Mouse (Mus musculus): Measurements from ENCODE around the gene Arhgap11a.

Arhgap11a gene

DNA sequence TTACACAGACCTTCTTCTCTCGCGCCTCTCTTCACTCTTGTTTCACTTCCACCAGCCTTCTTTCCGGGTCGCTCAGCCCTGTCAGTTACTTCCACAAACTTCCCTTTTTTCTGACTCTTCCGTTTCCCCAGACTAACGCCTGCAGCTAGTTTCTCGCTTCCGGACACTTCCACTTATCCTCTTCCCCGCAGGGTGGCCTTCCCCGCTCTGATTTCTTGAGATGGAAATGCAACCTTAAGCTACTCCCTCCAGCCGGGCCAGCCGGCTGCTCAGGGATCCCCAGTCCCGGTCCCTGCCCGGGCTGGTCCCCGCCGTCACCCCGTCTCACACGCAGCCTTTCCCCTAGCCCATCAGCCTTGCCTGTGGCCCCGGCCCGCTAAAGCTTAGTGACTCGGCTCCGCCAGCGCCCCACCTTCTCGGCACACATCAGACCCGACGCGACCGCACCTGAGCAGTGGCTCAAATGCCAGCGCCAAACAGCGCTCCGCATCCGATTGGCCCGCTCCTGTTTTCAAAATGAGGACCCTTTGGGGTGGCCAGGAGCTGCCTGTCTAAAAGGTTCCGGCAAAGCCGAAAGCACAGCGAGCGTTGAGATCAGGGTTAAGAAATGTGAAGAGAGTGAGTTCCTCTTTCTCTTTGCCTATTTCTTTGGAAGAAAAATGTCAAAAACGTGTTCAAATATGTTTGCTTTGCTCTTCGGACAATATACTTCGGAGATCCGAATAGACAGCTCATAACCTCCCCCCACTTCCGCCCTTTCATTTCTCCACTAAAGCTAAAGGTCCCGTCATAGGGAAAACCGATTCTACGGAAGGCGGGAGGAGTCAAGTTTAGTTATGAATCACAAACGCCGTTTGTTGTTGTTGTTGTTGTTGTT, at the start of gene Arhgap11a:
TSS of gene Arhgap11a (minus strand) at position 417 of the 877 bp plus-strand sequence.
- DNase-seq (ENCODE audit: low spot score in 2 of 2), result peak; percentile 81 to 86

DNA sequence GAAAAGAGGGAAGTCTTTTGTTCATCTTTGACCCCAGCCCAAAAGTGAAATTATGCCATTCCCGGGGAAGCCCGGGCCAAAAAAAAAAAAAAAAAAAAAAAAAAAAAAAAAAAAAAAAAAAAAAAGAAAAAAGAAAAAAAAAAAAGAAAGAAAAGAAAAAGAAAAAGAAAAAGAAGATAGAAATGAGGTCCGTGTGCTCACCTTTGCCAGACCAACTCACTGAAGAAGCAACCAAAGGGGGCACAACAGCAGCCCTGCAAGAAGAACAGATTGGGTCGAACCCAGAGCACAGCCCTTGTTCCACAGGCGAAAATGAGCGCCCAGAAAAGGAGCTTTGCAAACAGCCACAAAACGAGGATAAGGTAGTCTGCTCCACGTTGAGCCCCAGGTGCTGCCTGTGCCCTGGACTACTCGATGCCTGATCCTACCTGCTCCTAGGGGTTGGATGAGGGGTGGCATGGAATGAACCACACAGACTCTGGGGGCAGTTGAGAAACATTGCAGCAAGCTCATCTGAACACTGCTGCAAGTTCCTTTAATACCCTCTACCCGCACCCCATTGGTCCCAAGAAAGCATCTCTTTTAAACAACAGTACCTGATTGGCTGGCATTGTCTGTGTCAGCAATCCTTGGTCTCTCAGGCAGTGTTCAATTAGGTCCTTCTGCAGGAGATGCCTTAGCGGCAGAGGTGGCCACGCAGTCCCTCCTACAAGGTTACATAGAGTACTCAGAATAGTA, 45.1 kb upstream of the Arhgap11a start:
- DNase-seq (ENCODE audit: low spot score in 2 of 2), result no peak

DNA sequence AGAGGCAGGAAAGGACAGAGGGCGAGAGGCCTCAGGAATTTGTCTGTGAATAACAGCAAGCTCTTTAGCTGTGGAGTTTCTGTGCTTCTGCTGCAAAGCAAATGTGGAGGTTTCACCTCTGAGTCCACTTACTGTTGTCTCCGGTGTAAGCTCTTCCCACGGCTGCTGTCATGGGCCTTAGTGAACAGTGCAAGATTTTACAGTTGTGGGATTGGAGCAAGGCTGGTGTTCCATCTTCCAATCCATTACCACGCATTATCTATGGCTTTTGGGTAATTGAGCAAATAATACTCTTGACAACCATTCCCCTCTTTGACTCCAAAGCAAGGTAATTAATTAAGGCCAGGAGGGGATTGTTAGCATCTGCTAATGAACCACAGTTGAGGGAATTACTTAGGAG, 38.7 kb upstream of the Arhgap11a start:
- no peak for DNase-seq (ENCODE audit: low spot score in 2 of 2)

DNA sequence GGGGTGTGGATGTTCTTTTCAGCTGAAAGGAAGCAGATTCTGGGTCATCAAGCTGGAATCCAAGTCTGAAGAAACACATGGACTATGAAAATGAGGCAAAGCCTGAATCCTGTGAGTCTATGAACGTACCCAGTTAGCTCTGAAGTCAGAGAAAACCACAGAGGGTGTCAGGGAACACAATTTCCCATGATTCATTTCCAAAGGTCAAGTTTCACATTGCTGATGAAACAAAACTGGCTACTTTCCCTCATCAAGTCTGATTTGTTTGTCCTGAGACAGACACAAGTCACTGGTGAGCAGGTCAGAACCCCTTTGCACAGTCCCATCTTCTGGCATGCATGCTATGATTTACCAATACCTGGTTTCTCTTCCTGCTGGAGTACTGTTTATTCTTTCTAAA, 37.6 kb upstream of the Arhgap11a start:
- DNase-seq (ENCODE audit: low spot score in 2 of 2), result no peak

DNA sequence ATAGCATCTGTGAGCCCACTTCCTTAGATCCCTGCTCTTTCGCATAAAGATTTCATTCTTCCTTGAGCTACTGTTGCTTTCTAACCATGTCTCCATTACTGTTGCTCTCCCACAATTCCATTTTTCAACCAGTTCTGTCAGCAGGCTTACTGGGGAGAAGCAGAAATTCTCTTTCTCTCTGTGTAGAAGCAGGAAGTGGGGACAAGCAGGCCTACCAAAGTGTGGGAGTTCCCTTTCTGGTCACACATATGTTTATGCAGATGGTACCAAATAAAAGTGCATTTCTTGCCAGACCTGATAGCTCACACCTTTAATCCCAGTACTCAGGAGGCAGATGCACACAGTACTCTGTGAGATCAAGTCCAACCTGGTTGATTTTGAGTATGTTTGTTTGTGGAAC, 21.7 kb upstream of the Arhgap11a start:
- no peak for DNase-seq (ENCODE audit: low spot score in 2 of 2)

DNA sequence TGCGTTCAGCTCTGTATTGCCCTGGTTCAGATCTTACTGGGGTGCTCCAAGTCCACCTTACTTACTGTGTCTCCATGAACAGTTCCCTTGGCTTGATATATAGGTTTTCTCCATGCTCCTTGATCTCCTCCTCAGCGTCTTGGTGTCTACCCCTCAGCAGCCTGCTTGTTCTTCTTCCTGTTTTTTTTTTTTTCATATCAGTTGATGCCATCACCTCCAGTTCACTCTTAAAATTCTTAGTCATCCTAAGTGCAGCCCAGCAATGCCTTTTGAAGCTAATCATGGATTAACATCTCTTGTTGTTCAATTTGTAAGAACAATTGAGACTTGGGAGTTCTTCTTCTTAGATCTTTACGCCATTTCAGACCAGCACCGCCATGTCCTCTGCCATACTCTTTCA, 19.9 kb upstream of the Arhgap11a start:
- no peak for DNase-seq (ENCODE audit: low spot score in 2 of 2)

DNA sequence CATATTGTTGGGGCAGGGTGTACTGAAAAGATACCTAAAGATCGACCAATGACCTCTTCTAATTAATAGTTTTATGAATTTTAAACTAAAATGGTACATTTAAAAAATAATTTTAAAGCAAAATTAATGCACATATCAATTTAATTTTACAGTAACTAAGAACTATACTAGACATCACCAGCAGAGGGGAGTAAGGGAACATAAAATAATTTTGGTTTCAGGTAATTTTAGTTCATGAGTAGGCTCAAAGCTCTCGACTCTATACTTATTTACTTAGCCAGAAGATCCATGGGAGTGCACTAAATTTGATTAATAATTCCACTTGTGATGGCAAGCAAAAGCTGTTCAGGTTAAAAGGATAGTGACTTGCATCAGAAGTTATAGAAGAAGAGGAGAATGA, 17.7 kb upstream of the Arhgap11a start:
- no peak for DNase-seq (ENCODE audit: low spot score in 2 of 2)

DNA sequence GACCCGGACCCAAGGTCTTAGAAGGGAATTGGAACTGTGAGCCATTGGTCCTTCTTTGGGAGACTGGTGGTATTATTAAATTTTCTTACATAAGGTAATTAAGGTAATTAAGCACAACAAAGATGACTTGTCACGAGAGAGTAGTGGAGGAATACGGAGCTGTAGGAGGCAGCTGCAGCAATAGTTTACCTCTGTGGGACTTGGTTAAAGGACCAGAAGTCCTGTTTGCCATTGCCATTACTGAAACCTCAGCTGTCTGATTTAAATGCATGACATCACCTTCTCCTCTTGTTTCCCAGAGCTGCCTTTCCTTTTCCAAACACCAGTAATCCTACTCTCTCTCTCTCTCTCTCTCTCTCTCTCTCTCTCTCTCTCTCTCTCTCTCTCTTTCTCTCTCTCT, 680 bp upstream of the Arhgap11a start:
- no peak for DNase-seq (ENCODE audit: low spot score in 2 of 2)

DNA sequence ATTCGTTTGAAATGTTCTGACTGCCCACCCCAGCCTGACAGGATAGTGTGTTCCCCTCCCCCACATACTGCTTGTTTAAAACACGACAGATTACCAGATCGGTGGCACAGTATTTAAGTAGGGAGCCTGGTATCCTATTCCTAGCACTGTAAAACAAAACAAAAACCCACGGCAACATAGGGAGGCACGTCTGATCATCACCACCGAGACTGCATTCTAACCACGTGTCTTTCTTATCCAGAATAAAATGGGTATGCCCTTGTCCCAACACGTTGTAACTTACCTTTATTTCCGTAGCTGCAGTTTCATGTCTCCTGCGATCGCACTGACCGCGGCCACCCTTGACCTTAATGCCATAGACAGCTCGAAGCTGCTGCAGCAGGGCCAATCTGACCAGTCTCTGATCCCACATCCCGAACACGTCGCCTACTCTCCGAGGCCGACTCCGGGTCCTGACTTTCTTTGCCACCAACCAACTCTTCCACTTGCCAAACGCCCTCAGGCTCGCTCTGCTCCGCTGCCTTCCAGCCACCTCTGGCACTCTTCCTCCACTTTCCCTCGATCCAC, 700 bp downstream of the Arhgap11a start:
- DNase-seq (ENCODE audit: low spot score in 2 of 2), result no peak

DNA sequence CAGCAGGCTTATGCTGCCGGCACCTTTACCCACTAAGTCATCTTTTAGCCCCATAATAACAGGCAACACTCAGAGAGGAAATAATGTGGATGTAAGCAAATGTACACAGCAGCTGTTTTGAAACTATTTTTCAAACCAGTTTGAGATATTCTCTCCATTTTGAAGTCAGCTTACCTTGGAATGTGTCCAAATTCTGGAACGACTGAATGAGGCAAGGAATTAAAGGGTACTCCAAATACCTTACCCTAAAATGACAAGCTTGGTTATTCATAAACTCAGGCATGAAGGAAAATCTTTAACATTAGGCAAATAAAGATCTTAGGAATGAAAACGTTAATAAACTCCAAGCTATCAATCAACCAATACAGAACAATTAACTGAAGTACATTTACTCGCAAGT, 3.4 kb downstream of the Arhgap11a start:
- no peak for DNase-seq (ENCODE audit: low spot score in 2 of 2)

DNA sequence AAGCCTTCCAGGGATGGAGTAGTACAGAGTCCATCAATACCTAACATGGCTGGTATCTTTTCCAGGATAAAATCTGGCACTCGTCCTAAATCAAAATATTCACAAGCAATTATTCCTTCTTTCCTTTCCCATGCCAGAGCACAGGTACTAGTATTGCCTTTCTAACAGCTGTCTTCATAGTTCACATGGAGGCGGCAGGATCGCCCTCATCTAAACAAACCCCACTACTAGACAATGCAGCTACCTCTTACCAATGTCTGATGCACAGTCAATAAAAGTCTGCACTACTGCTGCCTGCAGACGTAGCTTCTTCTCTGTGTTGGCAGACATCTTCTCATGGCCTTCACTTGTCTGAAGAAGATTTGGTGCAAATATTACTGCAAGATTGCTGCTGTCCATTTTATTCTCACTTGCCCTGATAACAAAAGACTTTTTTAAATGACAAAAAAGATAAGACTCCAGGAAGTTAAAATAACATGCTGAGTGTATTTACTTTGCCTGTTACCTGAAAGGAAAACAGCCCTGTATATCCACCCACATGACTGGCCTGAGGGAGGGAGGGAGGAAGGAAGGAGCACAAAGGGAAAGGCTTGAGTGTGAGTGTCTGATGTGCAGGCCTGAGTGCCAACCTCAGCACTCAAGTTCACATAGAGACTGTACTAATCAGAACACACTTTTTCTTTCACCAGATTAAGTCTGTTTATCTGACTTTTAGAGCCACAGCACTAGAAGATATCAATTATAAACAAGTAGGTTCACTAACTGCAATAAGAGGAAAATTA, 6.6 kb downstream of the Arhgap11a start:
- DNase-seq (ENCODE audit: low spot score in 2 of 2), result no peak

DNA sequence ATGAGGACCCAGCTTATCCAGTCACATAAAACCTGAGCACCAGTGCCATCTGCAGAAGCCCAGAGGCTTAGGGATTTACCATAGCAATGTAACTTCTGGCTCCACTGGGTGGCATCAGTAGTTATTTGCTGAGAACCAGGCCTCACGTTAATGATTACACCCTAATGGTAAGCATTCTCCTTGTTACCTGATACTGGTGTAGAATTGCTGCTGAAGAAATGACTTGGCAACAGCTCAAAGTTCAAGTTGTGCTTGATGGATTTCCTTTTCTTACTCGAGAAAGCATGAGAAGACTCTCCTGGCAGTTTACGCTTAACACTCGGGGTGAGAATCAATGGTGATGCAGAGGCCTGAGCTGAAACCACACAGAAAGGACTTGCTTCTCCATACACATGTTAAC, 9.0 kb downstream of the Arhgap11a start:
- no peak for DNase-seq (ENCODE audit: low spot score in 2 of 2)

DNA sequence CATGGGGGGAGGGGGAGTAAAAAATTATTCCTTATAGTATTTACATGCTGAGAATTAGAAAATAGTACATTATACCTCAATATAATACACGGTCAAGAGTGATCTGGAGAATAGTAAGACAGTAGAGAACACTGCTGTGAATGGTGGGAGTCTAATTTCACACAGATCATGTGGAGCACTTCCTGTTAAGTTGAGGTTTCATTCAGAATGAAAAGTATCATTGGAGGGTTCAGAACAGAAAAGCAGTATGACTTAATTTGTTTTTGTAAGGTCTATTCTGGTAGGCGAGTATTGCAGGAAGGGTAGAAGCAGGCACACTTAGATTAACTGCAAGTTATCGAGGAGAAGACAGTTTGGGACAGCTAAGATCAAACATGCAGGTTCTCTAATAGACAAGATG, 13.2 kb downstream of the Arhgap11a start:
- no peak for DNase-seq (ENCODE audit: low spot score in 2 of 2)

DNA sequence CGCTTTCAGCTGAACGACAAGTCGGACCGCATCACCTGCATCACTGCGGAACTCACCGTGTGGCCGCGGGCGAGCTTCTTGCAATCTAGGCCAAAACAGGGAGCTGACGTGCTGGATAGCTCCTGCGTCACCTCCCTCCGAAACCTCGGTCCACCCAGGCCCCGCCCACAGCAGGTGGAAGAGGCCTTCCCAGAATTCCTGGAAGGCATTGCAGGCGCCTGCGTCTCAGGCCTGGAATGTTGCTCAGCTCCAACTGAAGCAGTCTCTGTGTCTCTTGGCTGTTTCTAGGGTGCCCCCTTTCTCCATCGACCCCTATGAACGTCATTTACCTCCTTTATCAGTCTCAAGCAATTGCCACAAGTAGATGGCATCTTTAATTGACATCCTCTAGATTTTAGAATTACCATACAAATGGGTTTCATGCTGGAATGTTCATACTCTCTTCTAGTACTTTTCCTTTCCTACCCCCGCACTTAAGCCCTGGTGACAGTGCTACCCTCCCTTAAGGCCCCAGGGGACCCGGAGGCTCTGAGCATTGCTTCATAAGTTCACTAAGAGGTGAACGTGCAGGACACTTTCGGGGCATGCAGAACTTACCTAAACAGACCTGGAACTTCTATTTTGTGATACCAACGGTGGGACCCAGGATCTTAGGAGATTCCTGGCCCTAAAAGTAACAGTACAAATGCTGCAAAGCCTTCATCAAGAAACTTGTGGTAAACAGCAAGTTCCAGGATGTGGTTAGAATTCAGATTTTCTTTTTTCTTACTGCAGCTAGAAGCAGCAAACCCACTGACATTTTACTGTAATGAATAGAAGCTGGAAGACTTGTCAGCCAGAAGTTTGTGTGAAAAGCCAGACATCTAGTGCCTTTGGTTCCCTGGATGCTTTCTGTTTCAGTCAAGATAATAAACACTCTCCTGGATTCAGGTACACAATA, 19.2 kb downstream of the Arhgap11a start, which contains the start of gene Scg5:
TSS of gene Scg5 (minus strand) at position 179 of the 940 bp plus-strand sequence.
- DNase-seq (ENCODE audit: low spot score in 2 of 2), result peak; percentile 84

DNA sequence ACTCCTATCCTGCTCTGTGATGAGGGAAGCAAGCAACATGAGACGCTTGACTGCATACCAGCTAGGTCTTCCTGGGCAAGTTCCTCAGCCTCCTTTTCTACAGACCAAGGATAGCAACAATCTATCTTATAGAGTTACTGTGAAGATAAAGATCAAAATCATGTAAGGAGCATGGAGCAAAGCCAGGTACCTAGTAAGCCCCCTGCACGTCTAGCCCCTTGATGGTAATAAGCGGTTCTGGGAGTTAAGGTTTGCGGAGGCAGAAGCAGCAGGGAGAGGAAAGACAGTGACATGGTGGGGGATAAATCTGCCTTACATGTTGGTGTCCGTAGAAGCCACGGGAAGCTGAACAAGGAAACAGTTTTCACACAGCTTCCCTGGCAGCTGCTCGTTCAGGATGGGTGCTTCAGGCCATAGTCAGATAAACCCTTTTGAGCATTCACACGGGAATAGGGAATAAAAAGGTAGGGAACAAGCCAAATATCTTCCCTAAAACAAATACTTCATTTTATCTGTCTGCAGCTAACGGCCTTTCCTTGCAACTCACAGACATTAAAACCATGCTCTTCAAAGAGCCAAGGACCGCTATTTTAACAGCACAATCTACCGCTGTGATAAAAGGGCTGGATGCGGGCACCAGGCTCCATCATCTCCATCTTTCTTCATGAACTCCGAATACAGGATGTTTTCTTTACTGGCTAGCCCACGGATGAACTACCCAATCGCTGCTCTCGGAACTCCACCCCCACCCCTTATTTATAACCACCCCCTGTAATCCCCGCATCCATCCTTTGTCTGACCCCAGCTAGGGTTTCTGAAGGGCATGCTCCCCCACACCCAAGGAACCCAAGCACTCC, 20.1 kb downstream of the Arhgap11a start:
- DNase-seq (ENCODE audit: low spot score in 2 of 2), result peak in 1 of 2 experiments; percentile 13

DNA sequence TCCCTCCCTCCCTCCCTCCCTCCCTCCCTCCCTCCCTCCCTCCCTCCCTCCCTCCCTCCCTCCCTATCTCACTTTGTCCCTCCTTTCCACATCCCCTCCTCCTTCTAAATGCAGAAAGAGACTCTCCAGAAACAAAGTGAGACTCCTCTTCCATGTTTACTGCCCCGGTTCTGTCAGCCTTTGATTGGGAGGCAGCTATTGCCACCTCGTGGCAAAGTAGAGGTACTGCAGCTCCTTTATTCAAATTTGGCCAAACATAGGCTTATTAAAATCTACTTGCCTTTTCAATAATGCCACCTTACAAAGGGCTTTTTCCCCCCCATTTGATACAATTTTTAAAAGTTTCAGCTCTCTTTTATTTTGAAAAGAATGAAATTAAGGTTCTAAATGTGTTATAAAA, 24.6 kb downstream of the Arhgap11a start:
- peak in 1 of 2 experiments; percentile 34 for DNase-seq (ENCODE audit: low spot score in 2 of 2)

DNA sequence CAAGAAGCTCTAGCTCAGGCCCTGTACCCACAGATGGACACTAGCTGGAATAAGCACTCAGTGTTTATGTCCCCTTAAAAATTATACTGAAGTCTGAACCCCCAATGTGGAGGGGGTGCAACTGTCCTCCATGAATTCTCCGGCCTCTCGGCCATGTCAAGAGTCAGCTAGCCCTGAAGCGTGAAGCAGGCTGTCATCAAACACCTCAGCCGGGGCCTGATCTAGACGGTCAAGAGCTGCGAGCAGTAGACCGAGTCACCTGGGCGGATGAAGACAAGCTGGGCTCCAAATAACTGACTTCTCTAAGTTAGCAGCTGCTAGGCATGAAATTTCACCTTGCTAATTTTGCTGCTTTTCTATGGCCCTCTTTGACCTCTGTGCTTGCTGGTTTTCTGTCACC, 26.1 kb downstream of the Arhgap11a start:
- DNase-seq (ENCODE audit: low spot score in 2 of 2), result no peak

DNA sequence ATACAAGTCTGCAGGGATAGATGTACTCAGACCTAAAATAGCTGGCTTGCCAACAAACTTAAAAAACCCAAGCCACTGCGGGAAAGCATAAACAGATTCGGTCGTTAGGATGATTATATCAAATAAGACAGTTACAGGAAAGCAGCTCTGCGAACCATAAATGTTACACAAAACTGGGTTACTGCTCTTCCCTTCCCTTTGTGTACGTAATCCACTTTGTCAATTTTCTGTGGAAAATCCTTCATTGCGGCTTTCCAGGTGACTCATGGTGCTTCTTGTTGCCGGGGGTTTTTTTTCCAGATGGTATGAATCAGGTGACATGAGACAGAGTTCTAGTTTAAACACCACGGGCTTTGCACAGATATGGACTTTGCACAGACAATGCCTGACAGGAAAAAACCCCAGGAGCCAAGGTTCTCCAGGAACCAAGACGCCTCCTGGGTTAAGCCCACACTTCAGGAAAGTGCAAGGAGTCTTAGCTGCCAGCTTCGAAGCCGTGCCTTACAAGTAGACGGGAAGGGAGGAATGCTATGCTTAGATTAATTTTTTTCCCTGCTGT, 27.2 kb downstream of the Arhgap11a start:
- DNase-seq (ENCODE audit: low spot score in 2 of 2), result no peak

DNA sequence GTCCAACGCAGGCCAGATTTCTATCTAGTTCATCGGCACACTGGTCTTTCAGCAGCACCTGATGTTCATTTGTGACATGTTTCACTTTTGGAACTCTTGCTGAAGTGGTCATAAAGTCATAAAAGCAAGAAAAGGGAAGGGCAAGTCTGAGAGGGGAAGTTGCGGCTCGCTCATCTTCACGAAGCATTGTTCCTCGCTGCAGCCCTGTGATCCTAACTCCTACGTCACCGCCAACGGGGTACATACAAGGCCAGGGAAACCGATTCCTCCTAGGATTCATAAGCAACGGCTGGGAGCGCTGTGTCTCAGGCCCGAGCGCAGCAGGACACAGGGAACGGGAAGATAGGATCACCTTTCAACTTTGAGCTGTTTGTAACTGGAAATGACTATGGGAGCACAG, 28.3 kb downstream of the Arhgap11a start:
- no peak for DNase-seq (ENCODE audit: low spot score in 2 of 2)
